Mouse (Mus musculus): ENCODE data around the gene Stk39.

DNA sequence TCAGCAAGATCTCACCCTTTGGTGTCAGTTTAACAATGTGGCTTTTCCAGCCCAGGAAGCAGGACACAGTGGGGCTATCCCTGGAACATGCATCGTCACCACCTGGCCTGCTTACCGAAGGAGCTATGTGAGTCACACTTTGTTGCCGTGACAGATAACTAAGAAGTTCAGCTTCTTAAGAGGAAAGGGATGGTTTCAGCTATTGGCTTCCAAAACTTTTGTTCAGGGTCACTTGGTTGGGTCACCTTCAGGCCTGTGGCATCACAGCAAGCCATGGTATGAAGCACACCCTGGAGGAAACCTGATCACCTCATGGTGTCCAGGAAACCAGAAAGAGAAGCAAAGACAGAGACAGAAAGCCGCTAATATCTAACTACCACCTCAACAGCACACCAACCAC lies 128.3 kb downstream of the Stk39 start:
- TF ChIP-seq CTCF (IDR thresholded peaks at IDR 0.05) (no peak), EP300 (IDR thresholded peaks at IDR 0.05) (no peak)

Data from lung, postnatal 0 days (tissue).